Comparison of ENCODE assay signal across 8 mouse cellular contexts in the genomic region with DNA sequence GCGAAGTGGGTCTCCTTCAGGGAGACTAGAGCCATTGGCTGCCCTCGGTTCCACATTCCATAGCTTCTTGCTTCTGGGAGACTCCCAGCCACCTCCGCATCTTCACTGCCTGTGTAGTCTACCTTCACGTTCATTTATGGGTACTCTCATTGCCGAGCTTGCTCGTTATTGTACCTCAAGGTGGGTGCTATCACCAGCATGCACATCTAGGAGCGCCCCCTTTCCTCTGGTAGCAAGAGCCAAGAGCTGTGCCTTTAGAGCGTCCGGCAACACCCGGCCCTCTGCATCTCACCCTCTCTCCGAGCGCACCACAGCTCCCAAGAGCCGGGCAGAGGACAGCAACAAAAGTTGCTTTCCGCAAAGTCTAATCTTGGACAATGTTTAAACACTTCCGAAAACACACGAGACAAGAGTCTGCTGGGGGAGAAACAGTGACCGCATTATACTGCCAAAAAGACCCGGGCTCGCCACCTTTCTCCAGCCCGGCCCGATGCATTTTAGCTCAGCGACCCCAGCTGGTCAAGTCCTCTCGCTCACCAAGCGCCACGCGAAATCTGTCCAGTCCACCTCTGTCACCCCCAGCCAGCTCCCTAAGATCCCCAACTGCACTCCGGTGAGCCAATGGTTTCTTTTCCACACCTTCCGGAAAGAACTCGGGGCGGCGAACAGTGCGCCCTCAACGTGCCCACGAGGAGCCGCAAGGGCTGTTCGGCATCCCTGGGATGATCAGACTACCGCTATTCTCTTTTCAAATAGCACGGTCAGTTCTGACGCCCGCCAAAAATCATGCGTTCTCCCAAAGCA. TPM values are rescaled to one million over a fixed set of nuclear protein-coding genes. Genes with fewer than 3 reads are reported as not detected.
DNase-seq lines count a peak whose midpoint lies in the region; ATAC-seq and TF ChIP-seq lines count a peak whose summit lies in the region.

No protein-coding gene starts in this region.

- DNase-seq in ZHBTc4 (ENCODE audit: low read depth, low spot score) = peak; percentile 62
- DNase-seq in cerebellum, adult 2 months = peak; percentile 44 to 51
- DNase-seq in forelimb bud, embryonic 11.5 days (ENCODE audit: low read depth, low spot score) = peak; percentile 60
- peak; percentile 58 for DNase-seq in limb, embryonic 14.5 days (ENCODE audit: low spot score)
- DNase-seq in spleen, postnatal 36 days (ENCODE audit: low spot score in 2 of 2) = no peak

- H3K4me1 ChIP-seq in cerebellum, adult 2 months (ENCODE audit: control insufficient read depth, insufficient read depth, low read length) = no peaks in the 10 kb centered on the region
- no peaks in the 10 kb centered on the region for H3K4me1 ChIP-seq in intestine, postnatal 0 days (replicated peaks; ENCODE audit: control insufficient read depth, insufficient read depth, low read length)
- H3K4me1 ChIP-seq in limb, embryonic 14.5 days (ENCODE audit: control insufficient read depth, insufficient read depth, low read length) = peaks cover 11% of the 10 kb centered on the region
- peaks cover 21% of the 10 kb centered on the region for H3K4me1 ChIP-seq in midbrain, embryonic 15.5 days
- H3K4me1 ChIP-seq in testis, adult 2 months (ENCODE audit: control insufficient read depth, insufficient read depth, low read length) = peaks cover 14% of the 10 kb centered on the region

- H3K27me3 ChIP-seq in cerebellum, adult 2 months (ENCODE audit: control insufficient read depth, insufficient read depth, low read length) = no peaks in the 10 kb centered on the region
- H3K27me3 ChIP-seq in intestine, postnatal 0 days (replicated peaks; ENCODE audit: control insufficient read depth, insufficient read depth, low read length) = peaks cover 37% of the 10 kb centered on the region
- peaks cover 5% of the 10 kb centered on the region; the same call in 1 of the 2 replicates for H3K27me3 ChIP-seq in limb, embryonic 14.5 days (ENCODE audit: control insufficient read depth, insufficient read depth, low read length)
- H3K27me3 ChIP-seq in midbrain, embryonic 15.5 days (replicated peaks) = no peaks in the 10 kb centered on the region
- H3K27me3 ChIP-seq in testis, adult 2 months (ENCODE audit: control insufficient read depth, insufficient read depth, low read length) = no peaks in the 10 kb centered on the region

- WGBS in cerebellum, adult 2 months = under 1% methylated on average over 41 of the region's 41 CpGs
- WGBS in intestine, postnatal 0 days = under 1% methylated on average over 41 of the region's 41 CpGs
- WGBS in limb, embryonic 14.5 days = under 1% methylated on average over 41 of the region's 41 CpGs
- under 1% methylated on average over 41 of the region's 41 CpGs for WGBS in midbrain, embryonic 15.5 days

- no peak for ATAC-seq in intestine, postnatal 0 days
- ATAC-seq in limb, embryonic 14.5 days (ENCODE audit: low FRiP score, low read depth) = peak; percentile 32
- ATAC-seq in midbrain, embryonic 15.5 days (replicated peaks) = peak; percentile 65

- H3K4me3 ChIP-seq in cerebellum, adult 2 months (replicated peaks; ENCODE audit: insufficient read depth, low read depth, low read length) = peak overlapping the region; percentile 79
- H3K4me3 ChIP-seq in intestine, postnatal 0 days (ENCODE audit: low read depth, low read length) = peak overlapping the region; percentile 38
- peak overlapping the region; percentile 52 for H3K4me3 ChIP-seq in limb, embryonic 14.5 days (replicated peaks; ENCODE audit: low read length)
- H3K4me3 ChIP-seq in midbrain, embryonic 15.5 days = peak overlapping the region; percentile 86
- H3K4me3 ChIP-seq in testis, adult 2 months (ENCODE audit: control insufficient read depth, low read depth, low read length) = peak overlapping the region; percentile 19

- no peak overlapping the region for H3K27ac ChIP-seq in cerebellum, adult 2 months (ENCODE audit: insufficient read depth, low read length)
- H3K27ac ChIP-seq in intestine, postnatal 0 days (ENCODE audit: low read depth, low read length) = no peak overlapping the region
- H3K27ac ChIP-seq in limb, embryonic 14.5 days (replicated peaks; ENCODE audit: low read depth, low read length) = peak overlapping the region; percentile 59
- H3K27ac ChIP-seq in midbrain, embryonic 15.5 days = peak overlapping the region; percentile 90
- no peak overlapping the region for H3K27ac ChIP-seq in testis, adult 2 months (ENCODE audit: control insufficient read depth, insufficient read depth, low read depth, low read length)

- H3K4me2 ChIP-seq in intestine, postnatal 0 days (replicated peaks; ENCODE audit: low read depth) = peak overlapping the region; percentile 70
- H3K4me2 ChIP-seq in limb, embryonic 14.5 days (replicated peaks; ENCODE audit: low read depth, low read length, severe bottlenecking) = peak overlapping the region; percentile 85
- peak overlapping the region; percentile 63 for H3K4me2 ChIP-seq in midbrain, embryonic 15.5 days

- TF ChIP-seq POLR2A in cerebellum, adult 2 months (IDR thresholded peaks at IDR 0.05; ENCODE audit: borderline replicate concordance, insufficient read depth, low read length) = no peak
- TF ChIP-seq POLR2A in limb, embryonic 14.5 days (IDR thresholded peaks at IDR 0.05; ENCODE audit: borderline replicate concordance, extremely low read depth, insufficient read depth, insufficient read length) = no peak
- TF ChIP-seq POLR2A in testis, adult 2 months (IDR thresholded peaks at IDR 0.05; ENCODE audit: control insufficient read depth, low read depth, low read length) = no peak

- H3K9ac ChIP-seq in intestine, postnatal 0 days (ENCODE audit: low read depth, low read length) = no peak overlapping the region
- peak overlapping the region; percentile 58 for H3K9ac ChIP-seq in limb, embryonic 14.5 days (ENCODE audit: low read depth, low read length, severe bottlenecking)
- H3K9ac ChIP-seq in midbrain, embryonic 15.5 days = peak overlapping the region; percentile 82

- no peaks in the 10 kb centered on the region for H3K36me3 ChIP-seq in intestine, postnatal 0 days (ENCODE audit: control insufficient read depth, insufficient read depth)
- H3K36me3 ChIP-seq in limb, embryonic 14.5 days (ENCODE audit: control insufficient read depth, insufficient read depth, low read length) = no peaks in the 10 kb centered on the region
- no peaks in the 10 kb centered on the region for H3K36me3 ChIP-seq in midbrain, embryonic 15.5 days (replicated peaks)
- H3K36me3 ChIP-seq in testis, adult 2 months (ENCODE audit: control insufficient read depth, insufficient read depth, low read length) = no peaks in the 10 kb centered on the region

- TF ChIP-seq CTCF in cerebellum, adult 2 months (IDR thresholded peaks at IDR 0.05; ENCODE audit: borderline replicate concordance, insufficient read depth, low read depth, low read length) = no peak
- TF ChIP-seq CTCF in intestine, postnatal 0 days (IDR thresholded peaks at IDR 0.05; ENCODE audit: low read depth) = peak; percentile 22; the same call in 1 of the 2 replicates
- TF ChIP-seq CTCF in testis, adult 2 months (IDR thresholded peaks at IDR 0.05; ENCODE audit: control insufficient read depth, insufficient read depth, insufficient replicate concordance, low read depth, low read length) = no peak

- no peaks in the 10 kb centered on the region for H3K9me3 ChIP-seq in intestine, postnatal 0 days (ENCODE audit: control insufficient read depth)
- no peaks in the 10 kb centered on the region for H3K9me3 ChIP-seq in limb, embryonic 14.5 days (ENCODE audit: control insufficient read depth, low read length)
- H3K9me3 ChIP-seq in midbrain, embryonic 15.5 days = no peaks in the 10 kb centered on the region

RNA-seq across cellular contexts. Expression of gene Fat3, which starts 0.5 kb away (rescaled TPM):
- polyA plus RNA-seq in cerebellum, adult 2 months (2012; rRNA removed) = 10.5 and 10.6 TPM in 2 replicates
- polyA plus RNA-seq in intestine, postnatal 0 days (2015; fragmentation: Nextera tagmentation; extraction: Ambion mirVana) = 0.20 and 0.21 TPM in 2 replicates
- 9.2 and 10.3 TPM in 2 replicates for polyA plus RNA-seq in limb, embryonic 14.5 days (2012; rRNA removed)
- polyA plus RNA-seq in limb, embryonic 14.5 days (2014; fragmentation: Nextera tagmentation; extraction: Ambion mirVana) = 5.4 and 6.6 TPM in 2 replicates
- polyA plus RNA-seq in midbrain, embryonic 15.5 days (2015; fragmentation: Nextera tagmentation; extraction: Ambion mirVana) = 14.4 and 15.5 TPM in 2 replicates
- 1.2 and 1.7 TPM in 2 replicates for polyA plus RNA-seq in testis, adult 2 months (2012; rRNA removed)

Comparison
In these comparisons a context has a peak if more than half of its experiments do, and no peak if none do; other contexts are left out.
1. DNase-seq: peak in ZHBTc4 (single experiment), cerebellum, adult 2 months (2 of 2), forelimb bud, embryonic 11.5 days (single experiment) and limb, embryonic 14.5 days (single experiment); none in spleen, postnatal 36 days (0 of 2).
2. H3K27ac ChIP-seq: peak in limb, embryonic 14.5 days (single experiment) and midbrain, embryonic 15.5 days (single experiment); none in cerebellum, adult 2 months (single experiment), intestine, postnatal 0 days (single experiment) and testis, adult 2 months (single experiment).
3. H3K4me3 ChIP-seq: peak in every context shown above with its lines; median percentile 86 in midbrain, embryonic 15.5 days; 79 in cerebellum, adult 2 months; 52 in limb, embryonic 14.5 days; 38 in intestine, postnatal 0 days; 19 in testis, adult 2 months.
4. Peak in every context shown above with its lines, with median percentiles within 50 percentile points of each other: H3K4me2 ChIP-seq.